Mouse (Mus musculus) cerebellum, adult 18-20 months (tissue): ENCODE measurements at regions not wholly inside any gene's neighbourhood (a gene's known extent, or its start where the extent isn't known, plus 50 kb on each side); places are given as distances from the start of the nearest gene placed in this dataset.

Experiments used
- DNase-seq, 2 experiments: peaks; one replicate each; pipeline ENCODE4 v3.0.0; 2021

DNA sequence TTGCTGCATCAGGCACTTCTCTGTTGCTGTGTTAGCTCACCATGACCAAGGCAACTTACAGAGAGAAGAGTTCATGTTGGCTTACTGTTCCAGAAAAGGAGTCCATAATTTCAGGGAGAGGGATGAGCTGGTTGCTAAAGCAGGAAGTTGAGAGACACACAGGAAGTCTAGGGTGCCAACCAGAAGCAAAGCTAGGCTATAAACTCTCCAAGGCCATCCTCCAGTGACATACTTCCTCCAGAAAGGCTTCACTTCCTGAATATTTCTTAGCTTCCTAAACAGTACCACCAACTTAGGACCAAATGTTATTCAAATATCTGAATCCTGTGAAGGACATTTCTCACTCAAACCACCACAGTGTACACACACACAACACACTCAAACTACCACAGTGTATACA is 2010.6 kb downstream of the A830018L16Rik start:
- DNase-seq, result no peak

DNA sequence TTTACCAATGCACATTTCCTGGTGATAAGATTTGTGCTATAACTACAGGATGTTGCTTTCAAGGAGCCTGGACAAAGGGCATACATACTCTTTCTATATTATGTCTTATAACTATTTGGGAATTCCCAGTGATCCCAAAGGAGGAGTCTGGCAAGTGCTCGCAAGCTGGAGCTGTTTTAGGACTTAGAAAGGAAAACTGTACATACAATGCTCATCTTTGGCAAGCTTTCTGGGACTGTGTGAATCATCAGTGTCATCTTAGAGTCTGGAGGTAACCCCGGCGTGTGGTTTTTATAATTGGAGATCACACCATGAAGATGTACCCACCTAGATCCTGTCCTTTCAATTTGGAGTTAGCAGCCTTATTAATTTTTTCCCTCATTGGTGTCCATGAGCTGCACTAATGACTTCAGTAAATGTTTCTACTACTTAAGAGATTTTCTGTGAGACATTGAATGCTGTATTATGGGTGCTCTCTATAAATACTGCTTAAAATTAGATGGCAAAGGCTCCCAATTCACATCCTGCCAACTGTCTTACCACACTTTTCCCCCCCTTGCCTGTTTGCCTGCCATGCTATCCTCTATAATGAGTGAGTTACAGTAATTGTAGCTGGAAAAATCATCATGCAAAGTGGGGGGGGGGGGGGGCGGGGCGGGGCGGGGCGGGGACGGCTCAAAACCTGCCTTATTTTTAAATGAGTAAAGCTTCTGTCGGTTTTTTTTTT is 2011.9 kb downstream of the A830018L16Rik start:
- DNase-seq, result no peak

DNA sequence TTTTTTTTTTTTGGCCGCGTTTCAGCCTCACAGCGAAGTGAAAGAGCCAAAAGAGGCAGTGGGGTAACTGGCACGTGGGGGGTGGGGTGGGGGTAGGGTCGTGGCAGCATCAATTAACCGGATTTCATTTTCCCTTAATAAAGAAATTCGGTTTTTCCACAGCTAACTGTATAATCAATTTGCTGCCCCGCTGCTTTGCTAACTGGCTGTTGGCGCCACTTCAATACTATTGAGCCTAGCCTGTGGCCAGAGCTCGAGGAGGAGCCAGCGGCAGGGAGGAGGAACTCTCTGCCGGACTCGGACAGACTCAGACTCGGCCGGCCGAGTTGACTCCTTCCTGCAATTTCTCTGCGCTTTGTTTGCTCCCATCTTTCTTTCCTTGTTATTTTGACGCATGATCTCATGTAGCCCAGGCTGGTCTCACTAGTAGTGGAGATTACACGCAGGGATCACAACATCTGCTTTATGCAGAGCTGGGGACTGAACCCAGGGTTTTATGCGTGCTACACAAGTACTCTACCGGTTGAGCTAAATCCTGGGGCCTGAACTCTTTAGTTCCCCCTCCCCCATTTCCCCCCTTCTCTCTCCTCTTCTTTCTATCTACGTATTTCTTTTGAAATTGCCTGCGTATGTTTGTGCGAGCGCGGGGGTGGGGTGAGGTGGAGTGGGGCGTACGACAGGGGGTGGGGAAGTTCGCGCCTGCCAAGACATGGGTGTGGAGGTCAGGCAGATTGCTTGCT is 2012.6 kb downstream of the A830018L16Rik start:
- DNase-seq, result peak; percentile 40 to 43

DNA sequence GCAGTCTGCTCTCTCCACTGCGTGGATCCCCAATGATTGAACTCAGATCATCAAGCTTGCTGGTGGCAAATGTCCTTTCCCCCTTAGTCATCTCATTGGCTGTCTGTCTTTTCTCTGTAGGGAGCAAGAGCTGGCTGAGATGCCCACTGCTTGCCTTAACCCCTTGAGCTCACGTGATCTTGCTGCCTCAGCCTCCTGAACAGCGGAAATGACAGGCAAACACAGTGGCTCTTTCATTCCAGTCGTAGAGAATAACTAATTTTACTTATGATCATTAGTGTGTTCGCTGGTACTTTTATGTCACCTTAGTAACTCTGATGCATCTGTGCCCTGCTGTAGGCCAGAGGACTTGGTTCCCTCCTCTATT is 2013.1 kb downstream of the A830018L16Rik start:
- DNase-seq, result no peak

GRCm38 (mm10) chr1:13427501-13428207 is 2013.7 kb downstream of the A830018L16Rik start:
- DNase-seq, result no peak

GRCm38 (mm10) chr1:13437747-13438394 is 2024.0 kb downstream of the A830018L16Rik start:
- DNase-seq, result no peak

DNA sequence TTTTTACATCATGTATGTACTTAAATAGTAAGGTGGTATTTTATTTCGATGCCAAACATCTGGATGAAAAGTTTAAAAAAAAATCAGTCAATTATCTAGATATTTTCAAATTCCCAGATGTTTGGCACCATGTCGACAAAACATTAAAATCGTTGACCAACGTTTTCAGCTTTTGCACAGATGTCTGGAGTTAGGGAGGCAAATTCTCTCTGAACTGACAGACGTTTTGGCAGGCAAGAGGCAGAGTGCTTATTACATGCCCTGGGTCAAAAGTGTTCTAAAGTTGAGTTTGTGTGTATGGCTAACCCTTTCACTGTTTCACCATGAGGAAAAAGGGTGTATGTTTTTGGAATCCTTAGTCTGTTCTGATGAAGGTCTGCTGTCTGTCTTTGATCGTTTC is 2028.5 kb downstream of the A830018L16Rik start:
- no peak for DNase-seq

DNA sequence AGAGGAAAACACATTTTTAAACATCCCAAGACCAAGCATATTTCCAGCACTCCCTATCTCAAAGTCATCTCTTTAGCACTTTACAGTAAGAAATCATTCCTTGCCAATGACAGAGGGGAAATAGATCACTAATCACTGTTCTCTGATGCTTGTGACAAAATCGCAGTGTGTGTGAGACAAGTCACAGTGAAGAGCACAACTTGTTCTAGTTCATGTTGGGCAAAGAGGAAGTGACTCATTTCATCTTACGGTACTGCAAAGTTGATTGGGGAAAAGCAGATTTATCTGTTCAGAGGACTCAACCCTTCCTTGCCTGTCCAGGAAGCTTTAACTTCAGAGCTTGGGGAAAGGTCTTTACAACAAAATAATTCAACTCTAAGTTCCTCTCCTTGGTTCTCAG is 2040.6 kb downstream of the A830018L16Rik start:
- DNase-seq, result no peak

- DNase-seq, result no peak
These were observed 2041.7 kb downstream of the A830018L16Rik start for GRCm38 (mm10) chr1:13455572-13455971.

DNA sequence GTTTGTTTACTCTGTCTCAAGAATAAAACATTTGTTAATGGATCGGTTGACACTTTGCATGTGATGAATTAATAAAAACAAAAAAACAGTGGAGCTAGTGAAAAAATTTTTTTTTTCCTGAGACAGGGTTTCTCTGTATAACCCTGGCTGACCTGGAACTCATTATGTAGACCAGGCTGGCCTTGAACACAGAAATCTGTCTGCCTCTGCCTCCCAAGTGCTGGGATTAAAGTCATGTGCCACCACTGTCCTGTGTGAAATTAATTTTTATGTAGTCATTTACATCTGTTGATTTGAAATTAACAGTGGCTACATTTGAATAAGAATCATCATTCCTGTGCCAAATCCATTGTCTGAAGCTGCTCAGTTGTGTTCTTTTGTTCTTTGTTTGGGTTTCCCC is 2050.4 kb downstream of the A830018L16Rik start:
- no peak for DNase-seq

DNA sequence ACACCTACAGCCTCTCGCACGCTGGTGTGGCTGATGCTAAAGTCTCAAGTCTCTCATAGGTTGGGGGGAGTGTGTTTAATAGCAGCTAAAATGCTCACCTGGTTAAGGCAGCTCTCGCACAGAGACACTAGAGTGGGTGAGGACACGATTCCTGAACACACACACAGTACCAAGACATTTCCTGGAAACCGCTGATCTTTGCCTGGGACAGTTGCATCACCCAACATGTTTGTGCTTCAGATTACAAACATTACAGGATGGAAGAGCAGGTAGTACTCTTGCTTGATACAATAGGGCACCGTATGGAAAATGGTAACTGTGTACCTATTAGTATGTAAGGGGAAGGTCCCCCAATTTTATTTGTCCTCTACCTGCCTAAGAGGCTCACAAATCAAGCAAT is 2053.3 kb downstream of the A830018L16Rik start:
- DNase-seq, result no peak

GRCm38 (mm10) chr1:13467886-13468630 is 2054.2 kb downstream of the A830018L16Rik start:
- no peak for DNase-seq

DNA sequence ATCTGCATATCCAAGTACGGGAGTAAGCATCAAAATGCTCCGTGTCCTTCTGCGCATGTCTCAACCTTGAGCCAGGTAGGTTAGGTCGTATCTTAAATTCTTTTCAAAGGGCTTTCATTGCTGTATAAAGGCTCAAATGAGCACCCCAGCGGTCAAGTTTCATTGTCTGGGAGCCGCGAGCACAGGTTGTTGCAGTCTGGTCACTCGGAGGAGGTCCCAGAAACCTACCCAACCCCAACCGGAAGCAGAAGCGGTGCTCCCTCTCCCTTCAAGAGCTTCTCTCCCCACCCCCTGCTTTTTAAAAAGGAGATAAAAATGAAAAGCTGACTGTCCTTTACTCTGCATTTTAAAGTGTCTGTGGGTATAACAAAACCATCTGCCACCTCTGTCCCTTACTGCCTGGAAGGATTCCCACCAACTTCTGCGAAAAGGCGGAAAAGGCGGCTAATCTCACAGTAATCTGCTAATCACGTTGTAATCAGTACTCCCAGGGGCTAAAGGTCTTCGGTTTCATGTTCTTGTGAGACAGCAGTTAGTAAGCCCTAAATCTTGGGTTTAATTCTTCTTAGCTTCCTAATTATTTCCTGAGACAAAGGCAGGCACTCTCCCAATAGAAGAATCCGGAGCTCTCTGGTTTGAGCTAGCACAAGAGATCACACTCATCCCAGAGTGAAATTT is 2081.0 kb downstream of the A830018L16Rik start:
- DNase-seq, result no peak

GRCm38 (mm10) chr1:13496386-13496785 is 2082.5 kb downstream of the A830018L16Rik start:
- no peak for DNase-seq

- DNase-seq, result peak; percentile 32 to 36
These were observed 2086.6 kb downstream of the A830018L16Rik start for GRCm38 (mm10) chr1:13500456-13500855.

GRCm38 (mm10) chr1:13501938-13502337 is 2088.0 kb downstream of the A830018L16Rik start:
- no peak for DNase-seq

GRCm38 (mm10) chr1:13513761-13514160 is 2099.9 kb downstream of the A830018L16Rik start:
- DNase-seq, result no peak
